Mouse (Mus musculus): ENCODE data around the gene Spns2. TPM values are rescaled to one million over a fixed set of nuclear protein-coding genes. Genes with fewer than 3 reads are reported as not detected.

Spns2 gene
- polyA plus RNA-seq, 1 experiment from 2014 or later, result 10.6 TPM

- H3K36me3 ChIP-seq, result no peaks in the 10 kb centered on the region
- 61% methylated on average over 5 of the region's 5 CpGs for WGBS
- peaks cover 11% of the 10 kb centered on the region; the same call in 1 of the 2 replicates for H3K27me3 ChIP-seq
- H3K4me1 ChIP-seq, result peaks cover 38% of the 10 kb centered on the region
- no peak overlapping the region for H3K4me2 ChIP-seq
- no peak overlapping the region for H3K9ac ChIP-seq
- no peak overlapping the region for H3K4me3 ChIP-seq
- H3K9me3 ChIP-seq, result no peaks in the 10 kb centered on the region
- ATAC-seq (ENCODE audit: insufficient number of reproducible peaks, low FRiP score, low TSS enrichment, low read depth), result no peak
- peak overlapping the region; percentile 30; the same call in 1 of the 2 replicates for H3K27ac ChIP-seq
Measured at GRCm38 (mm10) chr11:72413601-72414190, 76.0 kb downstream of the Spns2 start.

- H3K9ac ChIP-seq, result no peak overlapping the region
- H3K4me3 ChIP-seq, result no peak overlapping the region
- H3K4me2 ChIP-seq, result no peak overlapping the region
- ATAC-seq (ENCODE audit: insufficient number of reproducible peaks, low FRiP score, low TSS enrichment, low read depth), result no peak
- 43% methylated on average over 7 of the region's 7 CpGs for WGBS
- no peaks in the 10 kb centered on the region for H3K9me3 ChIP-seq
- H3K27ac ChIP-seq, result peak overlapping the region; percentile 30; the same call in 1 of the 2 replicates
- H3K4me1 ChIP-seq, result peaks cover 45% of the 10 kb centered on the region
- H3K36me3 ChIP-seq, result no peaks in the 10 kb centered on the region
- H3K27me3 ChIP-seq, result peaks cover 15% of the 10 kb centered on the region; the same call in 1 of the 2 replicates
Measured at GRCm38 (mm10) chr11:72413016-72413415, 76.7 kb downstream of the Spns2 start.

- H3K4me3 ChIP-seq, result peak overlapping the region; percentile 58
- 31% methylated on average over 9 of the region's 9 CpGs for WGBS
- H3K4me1 ChIP-seq, result peaks cover 48% of the 10 kb centered on the region
- H3K4me2 ChIP-seq, result peak overlapping the region; percentile 95
- no peaks in the 10 kb centered on the region for H3K36me3 ChIP-seq
- H3K9ac ChIP-seq, result peak overlapping the region; percentile 47; the same call in 1 of the 2 replicates
- no peak for ATAC-seq (ENCODE audit: insufficient number of reproducible peaks, low FRiP score, low TSS enrichment, low read depth)
- peaks cover 20% of the 10 kb centered on the region; the same call in 1 of the 2 replicates for H3K27me3 ChIP-seq
- no peaks in the 10 kb centered on the region for H3K9me3 ChIP-seq
- H3K27ac ChIP-seq, result peak overlapping the region; percentile 76; the same call in 1 of the 2 replicates
Measured at GRCm38 (mm10) chr11:72411945-72412344, 77.8 kb downstream of the Spns2 start.

GRCm38 (mm10) chr11:72411093-72411921 lies 78.4 kb downstream of the Spns2 start, which contains the start of gene Smtnl2:
Gene Smtnl2 (minus strand): TSS chr11:72411713.
- Histone ChIP-seq H3K36me3 (no peaks in the 10 kb centered on the region), H3K4me1 (peaks cover 49% of the 10 kb centered on the region), H3K27ac (peak within 1 kb of the TSS; percentile 76), H3K4me3 (peak within 1 kb of the TSS; percentile 58), H3K4me2 (peak within 1 kb of the TSS; percentile 95), H3K9me3 (no peaks in the 10 kb centered on the region), H3K9ac (peak within 1 kb of the TSS; percentile 47), H3K27me3 (peaks cover 20% of the 10 kb centered on the region; the same call in 1 of the 2 replicates)
- peak; percentile 86 for ATAC-seq (ENCODE audit: insufficient number of reproducible peaks, low FRiP score, low TSS enrichment, low read depth)
- WGBS, result under 1% methylated on average over 86 of the region's 86 CpGs

GRCm38 (mm10) chr11:72410521-72411092 lies 79.1 kb downstream of the Spns2 start:
- Histone ChIP-seq H3K4me3 (peak overlapping the region; percentile 58), H3K4me1 (peaks cover 55% of the 10 kb centered on the region), H3K27me3 (peaks cover 20% of the 10 kb centered on the region; the same call in 1 of the 2 replicates), H3K36me3 (no peaks in the 10 kb centered on the region), H3K4me2 (peak overlapping the region; percentile 95), H3K27ac (peak overlapping the region; percentile 76), H3K9ac (peak overlapping the region; percentile 47; the same call in 1 of the 2 replicates), H3K9me3 (no peaks in the 10 kb centered on the region)
- no peak for ATAC-seq (ENCODE audit: insufficient number of reproducible peaks, low FRiP score, low TSS enrichment, low read depth)
- WGBS, result 3% methylated on average over 25 of the region's 25 CpGs

- H3K9me3 ChIP-seq, result no peaks in the 10 kb centered on the region
- peaks cover 55% of the 10 kb centered on the region for H3K4me1 ChIP-seq
- peak overlapping the region; percentile 95 for H3K4me2 ChIP-seq
- no peak for ATAC-seq (ENCODE audit: insufficient number of reproducible peaks, low FRiP score, low TSS enrichment, low read depth)
- peak overlapping the region; percentile 58 for H3K4me3 ChIP-seq
- WGBS, result 51% methylated on average over 12 of the region's 12 CpGs
- H3K36me3 ChIP-seq, result no peaks in the 10 kb centered on the region
- no peak overlapping the region for H3K9ac ChIP-seq
- H3K27ac ChIP-seq, result 0 out of 2 replicates have a peak overlapping the region, but pooled peaks have one; percentile 1
- peaks cover 20% of the 10 kb centered on the region; the same call in 1 of the 2 replicates for H3K27me3 ChIP-seq
Measured at GRCm38 (mm10) chr11:72409649-72410385, 79.9 kb downstream of the Spns2 start.

- Histone ChIP-seq H3K4me1 (peaks cover 52% of the 10 kb centered on the region), H3K27ac (no peak overlapping the region), H3K9me3 (no peaks in the 10 kb centered on the region), H3K4me2 (peak overlapping the region; percentile 95), H3K9ac (no peak overlapping the region), H3K4me3 (peak overlapping the region; percentile 58), H3K36me3 (no peaks in the 10 kb centered on the region), H3K27me3 (peaks cover 20% of the 10 kb centered on the region; the same call in 1 of the 2 replicates)
- ATAC-seq (ENCODE audit: insufficient number of reproducible peaks, low FRiP score, low TSS enrichment, low read depth), result no peak
- WGBS, result 33% methylated on average over 9 of the region's 9 CpGs
Measured at GRCm38 (mm10) chr11:72408451-72409170, 81.1 kb downstream of the Spns2 start.

GRCm38 (mm10) chr11:72407574-72407973 lies 82.1 kb downstream of the Spns2 start:
- H3K4me1 ChIP-seq, result peaks cover 42% of the 10 kb centered on the region
- H3K4me3 ChIP-seq, result no peak overlapping the region
- WGBS, result 16% methylated on average over 7 of the region's 7 CpGs
- ATAC-seq (ENCODE audit: insufficient number of reproducible peaks, low FRiP score, low TSS enrichment, low read depth), result no peak
- H3K9ac ChIP-seq, result no peak overlapping the region
- H3K27ac ChIP-seq, result peak overlapping the region; percentile 18; the same call in 1 of the 2 replicates
- H3K4me2 ChIP-seq, result 0 out of 2 replicates have a peak overlapping the region, but pooled peaks have one; percentile 14
- peaks cover 20% of the 10 kb centered on the region; the same call in 1 of the 2 replicates for H3K27me3 ChIP-seq
- no peaks in the 10 kb centered on the region for H3K36me3 ChIP-seq
- no peaks in the 10 kb centered on the region for H3K9me3 ChIP-seq

GRCm38 (mm10) chr11:72407081-72407480 lies 82.6 kb downstream of the Spns2 start:
- Histone ChIP-seq H3K27me3 (peaks cover 20% of the 10 kb centered on the region; the same call in 1 of the 2 replicates), H3K36me3 (no peaks in the 10 kb centered on the region), H3K9ac (no peak overlapping the region), H3K9me3 (no peaks in the 10 kb centered on the region), H3K4me1 (peaks cover 42% of the 10 kb centered on the region), H3K27ac (no peak overlapping the region), H3K4me3 (no peak overlapping the region), H3K4me2 (no peak overlapping the region)
- 23% methylated on average over 3 of the region's 3 CpGs for WGBS
- no peak for ATAC-seq (ENCODE audit: insufficient number of reproducible peaks, low FRiP score, low TSS enrichment, low read depth)

- WGBS, result 49% methylated on average over 8 of the region's 8 CpGs
- no peaks in the 10 kb centered on the region for H3K36me3 ChIP-seq
- no peak for ATAC-seq (ENCODE audit: insufficient number of reproducible peaks, low FRiP score, low TSS enrichment, low read depth)
- H3K4me2 ChIP-seq, result no peak overlapping the region
- no peaks in the 10 kb centered on the region for H3K9me3 ChIP-seq
- H3K27me3 ChIP-seq, result peaks cover 20% of the 10 kb centered on the region; the same call in 1 of the 2 replicates
- H3K27ac ChIP-seq, result no peak overlapping the region
- H3K4me1 ChIP-seq, result peaks cover 35% of the 10 kb centered on the region
- no peak overlapping the region for H3K9ac ChIP-seq
- H3K4me3 ChIP-seq, result no peak overlapping the region
Measured at GRCm38 (mm10) chr11:72406079-72406675, 83.5 kb downstream of the Spns2 start.

All from limb, embryonic 15.5 days (tissue).